Mouse (Mus musculus) liver, embryonic 14.5 days (tissue): ENCODE results near the gene Rpl18a. TPM values are rescaled to one million over a fixed set of nuclear protein-coding genes. Genes with fewer than 3 reads are reported as not detected.
A peak's percentile ranks its signal among the peaks of the same experiment; 100 is the strongest.

ENCODE experiments used
- ATAC-seq: fragments of 200-750 bp; cut with Nextera tagmentation; 2 replicates; pipeline ENCODE4 v1.8.0; 2017; ENCODE audit warnings: moderate number of reproducible peaks, mild to moderate bottlenecking, moderate library complexity; ENCODE audit not compliant: insufficient read depth
- DNase-seq, 3 experiments: peaks; one replicate each; pipeline ENCODE4 v3.0.0-alpha.2; 2012 to 2013; ENCODE audit warnings: low read depth in 3 of 3, low spot score in 3 of 3
- H3K27ac ChIP-seq: fragments of 300-500 bp; sonication (generic); 2 replicates; pipeline ENCODE4 v1.5.1; 2014; ENCODE audit warnings: moderate library complexity, mild to moderate bottlenecking, control low read depth, inconsistent platforms
- H3K27me3 ChIP-seq: fragments of 300-500 bp; sonication (generic); 2 replicates; pipeline ENCODE4 v1.6.1; 2014; ENCODE audit warnings: mild to moderate bottlenecking, low read length, moderate library complexity; ENCODE audit not compliant: control insufficient read depth, insufficient read depth
- H3K36me3 ChIP-seq: fragments of 300-500 bp; sonication (generic); replicated peaks from 2 replicates; pipeline ENCODE4 v1.6.1; 2014; ENCODE audit warnings: low read depth; ENCODE audit not compliant: control insufficient read depth, insufficient read depth
- H3K4me1 ChIP-seq, 2 experiments: fragments of 200-500 bp in 1 of 2; fragments of 300-500 bp in 1 of 2; sonication (generic) in 1 of 2; replicated peaks; 2 replicates each; pipeline ENCODE4 v1.6.1; 2012 to 2014; ENCODE audit warnings: antibody characterized with exemption in 1 of 2, inconsistent platforms in 1 of 2, low read length in 1 of 2; ENCODE audit not compliant: control insufficient read depth in 2 of 2, insufficient read depth in 2 of 2
- H3K4me2 ChIP-seq: fragments of 300-500 bp; sonication (generic); 2 replicates; pipeline ENCODE4 v1.6.1; 2014; ENCODE audit warnings: low read depth, mild to moderate bottlenecking, control low read depth, moderate library complexity
- H3K4me3 ChIP-seq, 2 experiments: fragments of 200-500 bp in 1 of 2; fragments of 300-500 bp in 1 of 2; sonication (generic) in 1 of 2; 2 replicates each; pipeline ENCODE4 v1.5.1; 2012 to 2014; ENCODE audit warnings: low read depth in 2 of 2, low read length in 2 of 2, mild to moderate bottlenecking in 2 of 2, control low read depth in 1 of 2, inconsistent platforms in 1 of 2, moderate library complexity in 1 of 2; ENCODE audit not compliant: insufficient read depth in 1 of 2
- H3K9ac ChIP-seq: fragments of 300-500 bp; sonication (generic); replicated peaks from 2 replicates; pipeline ENCODE4 v1.6.1; 2014; ENCODE audit warnings: mild to moderate bottlenecking, control low read depth, moderate library complexity
- H3K9me3 ChIP-seq: fragments of 300-500 bp; sonication (generic); 2 replicates; pipeline ENCODE4 v1.6.1; 2016; ENCODE audit warnings: low read length, mixed read lengths; ENCODE audit not compliant: control insufficient read depth
- CTCF ChIP-seq: IDR thresholded peaks from 2 replicates; pipeline ENCODE4 v1.5.1; 2016; ENCODE audit warnings: antibody characterized with exemption, low read depth, control low read depth
- EP300 ChIP-seq: IDR thresholded peaks from 2 replicates; pipeline ENCODE4 v1.6.1; 2016; ENCODE audit warnings: antibody characterized with exemption, low read depth
- WGBS: fragments of 180-500 bp; shearing (Covaris S2); extraction: QIAGEN DNeasy Blood & Tissue Kit; methylation state at CpG from one replicate; pipeline ENCODE4 v1.1.7; 2014; ENCODE audit not compliant: insufficient replicate concordance; 5-methylcytosine and 5-hydroxymethylcytosine counted together
- polyA plus RNA-seq, 2 experiments: library from polyadenylated mRNA; depleted of rRNA in 1 of 2; stranded (reverse) in 1 of 2; unstranded in 1 of 2; fragments of >200 nt; fragmentation: Nextera tagmentation in 1 of 2; extraction: Ambion mirVana in 1 of 2; gene quantifications; 2 replicates each; pipeline versions ENCODE4 v1.2.1 to v1.2.3; 2012 to 2014

Gene Rpl18a
- 2,449 and 2,899 TPM in 2 replicates for polyA plus RNA-seq (2012; rRNA removed)
- polyA plus RNA-seq (2014; fragmentation: Nextera tagmentation; extraction: Ambion mirVana) = 3,155 and 3,211 TPM in 2 replicates

DNA sequence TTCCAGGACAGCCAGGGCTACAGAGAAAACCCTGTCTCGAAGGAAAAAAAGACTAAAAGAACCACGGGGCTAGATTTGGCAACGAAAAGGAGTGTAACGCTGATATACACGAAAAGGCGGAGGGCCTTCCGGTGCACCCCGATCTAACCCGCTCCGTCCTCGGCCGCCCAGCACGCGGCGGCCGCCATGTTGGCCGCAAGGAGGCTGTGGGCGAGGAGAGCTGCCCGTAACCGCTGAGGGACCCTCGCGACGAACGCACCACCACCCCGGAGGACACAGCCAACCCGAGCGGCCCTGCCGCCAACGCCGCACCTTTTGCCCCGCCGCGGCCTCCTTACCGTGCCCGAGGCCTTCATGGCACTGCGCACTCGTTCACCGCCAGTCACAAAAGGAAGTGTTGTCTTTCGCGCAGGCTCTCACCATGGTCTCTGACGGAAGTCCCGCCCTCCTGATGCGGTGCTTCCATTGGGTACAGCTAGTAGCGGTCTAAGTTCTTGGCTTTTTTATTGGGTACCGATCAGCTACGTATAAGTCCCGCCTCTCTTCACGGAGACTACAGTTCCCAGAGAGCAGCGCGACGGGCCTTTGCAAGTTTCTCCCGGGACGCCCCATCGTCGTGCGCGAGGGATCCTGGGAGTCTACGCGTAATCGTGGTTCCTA, at the start of gene Rpl18a:
Gene Rpl18a (minus strand): TSS at position 392 of the 660 bp plus-strand sequence.
- DNase-seq = peak; percentile 99
- peak within 1 kb of the TSS; percentile 97 for H3K4me2 ChIP-seq
- peak within 1 kb of the TSS; percentile 86 for H3K27ac ChIP-seq
- peaks cover 0 to 3% of the 10 kb centered on the region in 2 experiments; a peak in 1 of 4 replicates for H3K4me1 ChIP-seq
- H3K36me3 ChIP-seq = peaks cover 27% of the 10 kb centered on the region
- no peaks in the 10 kb centered on the region for H3K9me3 ChIP-seq
- TF ChIP-seq CTCF (peak; percentile 45), EP300 (no peak)
- peaks cover 13% of the 10 kb centered on the region for H3K27me3 ChIP-seq
- H3K4me3 ChIP-seq = peak within 1 kb of the TSS; percentile 86 to 91
- WGBS = under 1% methylated on average over 60 of the region's 60 CpGs
- peak within 1 kb of the TSS; percentile 91 for H3K9ac ChIP-seq
- peak; percentile 94 for ATAC-seq

DNA sequence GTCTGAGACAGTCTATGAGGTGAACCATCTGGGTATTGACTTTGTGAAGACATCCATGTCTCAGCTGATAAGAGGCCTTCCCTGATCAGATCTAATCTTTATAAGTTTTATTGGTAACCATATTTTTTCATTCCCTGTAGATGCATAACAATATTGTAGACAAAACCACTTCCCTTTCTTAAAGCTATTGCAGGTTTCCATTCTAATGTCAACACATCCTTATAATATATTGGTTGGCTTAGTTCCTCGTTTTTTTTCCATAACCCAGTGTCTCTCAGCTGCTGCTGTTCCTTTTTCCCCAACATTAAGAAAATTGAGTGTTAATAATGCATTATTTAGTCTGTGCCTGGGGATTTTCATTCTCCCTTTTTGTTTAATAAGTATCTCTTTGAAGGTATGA, 46.0 kb upstream of the Rpl18a start:
- DNase-seq = no peak
- WGBS = 2% methylated on average over 1 of the region's 1 CpGs

DNA sequence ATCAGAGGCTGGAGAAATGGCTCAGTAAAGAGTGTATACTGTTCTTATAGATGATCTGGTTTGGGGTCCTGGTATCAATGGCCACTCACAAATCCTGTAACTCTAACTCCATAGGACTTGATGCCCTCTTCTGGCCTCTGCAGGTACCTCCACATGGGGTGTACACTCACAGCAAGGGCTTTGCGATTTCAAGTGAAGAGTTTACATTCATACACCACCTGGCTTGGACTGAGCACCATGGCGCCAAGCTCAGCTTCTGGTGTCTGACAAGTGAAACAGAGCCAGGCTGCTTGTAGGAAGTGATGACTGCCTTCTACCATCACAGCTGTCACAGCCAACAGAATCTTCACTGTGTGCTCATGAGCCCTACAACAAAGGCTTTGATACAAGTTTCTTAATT, 44.3 kb upstream of the Rpl18a start:
- Histone ChIP-seq H3K4me2 (no peak overlapping the region), H3K4me3 (no peak overlapping the region), H3K36me3 (no peaks in the 10 kb centered on the region), H3K9ac (no peak overlapping the region), H3K4me1 (no peaks in the 10 kb centered on the region), H3K27ac (no peak overlapping the region), H3K9me3 (no peaks in the 10 kb centered on the region), H3K27me3 (no peaks in the 10 kb centered on the region)
- WGBS = 53% methylated on average over 2 of the region's 2 CpGs
- no peak for DNase-seq
- no peak for TF ChIP-seq EP300
- peak; percentile 22 for TF ChIP-seq CTCF
- ATAC-seq = no peak

More for the DNA sequence above, 46.0 kb upstream of the Rpl18a start:
- Histone ChIP-seq H3K9me3 (no peaks in the 10 kb centered on the region), H3K27me3 (no peaks in the 10 kb centered on the region), H3K36me3 (no peaks in the 10 kb centered on the region), H3K4me2 (no peak overlapping the region), H3K27ac (no peak overlapping the region), H3K4me3 (no peak overlapping the region), H3K4me1 (no peaks in the 10 kb centered on the region), H3K9ac (no peak overlapping the region)
- TF ChIP-seq CTCF (no peak), EP300 (no peak)
- ATAC-seq = no peak

DNA sequence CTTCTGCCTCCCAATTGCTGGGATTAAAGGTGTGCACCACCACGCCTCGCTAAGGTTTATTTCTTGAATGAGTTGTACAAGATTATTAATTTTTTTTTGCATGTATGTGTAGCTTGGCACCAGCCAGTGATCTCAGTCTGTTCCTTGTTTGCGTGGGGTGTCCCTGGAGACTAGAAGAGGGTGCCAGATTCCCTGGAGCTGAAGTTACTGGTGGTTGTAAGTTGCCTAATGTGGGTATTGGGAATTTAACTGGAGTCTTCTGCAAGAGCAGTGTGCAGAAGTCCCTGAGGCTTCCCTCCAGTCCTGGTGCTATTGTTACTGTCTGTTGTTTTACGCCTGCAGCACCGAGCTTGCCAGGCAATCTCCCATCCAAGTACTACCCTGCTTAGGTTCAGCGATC, 40.0 kb upstream of the Rpl18a start:
- no peaks in the 10 kb centered on the region for H3K36me3 ChIP-seq
- H3K4me1 ChIP-seq = no peaks in the 10 kb centered on the region
- 64% methylated on average over 6 of the region's 6 CpGs for WGBS
- no peak overlapping the region for H3K4me2 ChIP-seq
- H3K27ac ChIP-seq = no peak overlapping the region
- ATAC-seq (no peak), DNase-seq (no peak)
- H3K27me3 ChIP-seq = no peaks in the 10 kb centered on the region
- no peak overlapping the region for H3K4me3 ChIP-seq
- H3K9ac ChIP-seq = no peak overlapping the region
- H3K9me3 ChIP-seq = no peaks in the 10 kb centered on the region
- TF ChIP-seq EP300 (no peak), CTCF (no peak)

DNA sequence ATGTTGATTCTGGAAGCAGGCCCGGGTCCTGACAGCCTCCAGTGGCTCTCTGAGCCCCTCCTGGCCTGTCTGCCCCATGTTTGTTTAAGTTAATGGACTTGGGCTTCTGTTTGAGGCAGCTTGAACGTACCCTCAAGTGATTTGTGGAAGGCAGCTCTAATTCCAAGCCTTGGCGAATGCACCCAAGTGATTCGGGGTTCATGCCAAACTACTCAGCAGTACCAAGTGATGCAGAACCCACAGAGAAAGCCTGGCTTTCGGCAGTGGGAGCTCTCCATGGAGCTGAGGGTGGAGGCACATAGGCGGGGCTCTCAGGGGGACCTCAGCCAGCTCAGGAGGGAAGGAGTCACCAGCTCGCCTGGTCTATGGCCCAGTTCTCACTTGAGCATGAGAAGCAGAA, 37.6 kb upstream of the Rpl18a start:
- no peak overlapping the region for H3K27ac ChIP-seq
- no peaks in the 10 kb centered on the region for H3K4me1 ChIP-seq
- TF ChIP-seq CTCF (no peak), EP300 (no peak)
- DNase-seq (no peak), ATAC-seq (no peak)
- no peak overlapping the region for H3K9ac ChIP-seq
- WGBS = 51% methylated on average over 7 of the region's 7 CpGs
- H3K4me3 ChIP-seq = no peak overlapping the region
- no peaks in the 10 kb centered on the region for H3K9me3 ChIP-seq
- H3K4me2 ChIP-seq = no peak overlapping the region
- no peaks in the 10 kb centered on the region for H3K36me3 ChIP-seq
- no peaks in the 10 kb centered on the region for H3K27me3 ChIP-seq
